Mouse (Mus musculus) limb, embryonic 15.5 days (tissue): ENCODE measurements around the gene Olfr117. TPM values are rescaled to one million over a fixed set of nuclear protein-coding genes. Genes with fewer than 3 reads are reported as not detected.
"Not testable (repeated sequence)": the region's sequence is repeated elsewhere in the genome, so short reads cannot be mapped to it uniquely, and the experiment has no call there.

Experiments
- ATAC-seq: fragments of 200-750 bp; cut with Nextera tagmentation; 2 replicates; pipeline ENCODE4 v1.8.0; 2017; ENCODE audit warnings: low read depth, moderate TSS enrichment; ENCODE audit not compliant: insufficient number of reproducible peaks, low FRiP score, low TSS enrichment
- H3K27ac ChIP-seq: fragments of 300-500 bp; sonication (generic); 2 replicates; pipeline ENCODE4 v1.5.1; 2015; ENCODE audit warnings: moderate library complexity, mild to moderate bottlenecking, inconsistent platforms
- H3K27me3 ChIP-seq: fragments of 300-500 bp; sonication (generic); 2 replicates; pipeline ENCODE4 v1.6.1; 2015; ENCODE audit warnings: inconsistent platforms
- H3K36me3 ChIP-seq: fragments of 300-500 bp; sonication (generic); 2 replicates; pipeline ENCODE4 v1.6.1; 2015; ENCODE audit warnings: inconsistent platforms
- H3K4me1 ChIP-seq: fragments of 300-500 bp; sonication (generic); 2 replicates; pipeline ENCODE4 v1.6.1; 2015; ENCODE audit warnings: inconsistent platforms
- H3K4me2 ChIP-seq: fragments of 300-500 bp; sonication (generic); 2 replicates; pipeline ENCODE4 v1.6.1; 2015; ENCODE audit warnings: mild to moderate bottlenecking, inconsistent platforms
- H3K4me3 ChIP-seq: fragments of 300-500 bp; sonication (generic); 2 replicates; pipeline ENCODE4 v1.5.1; 2015; ENCODE audit warnings: mild to moderate bottlenecking, inconsistent platforms
- H3K9ac ChIP-seq: fragments of 300-500 bp; sonication (generic); 2 replicates; pipeline ENCODE4 v1.6.1; 2015; ENCODE audit warnings: inconsistent platforms
- H3K9me3 ChIP-seq: fragments of 300-500 bp; sonication (generic); 2 replicates; pipeline ENCODE4 v1.6.1; 2016; ENCODE audit warnings: inconsistent platforms
- WGBS: fragments of 180-500 bp; shearing (Covaris S2); methylation state at CpG from one replicate; pipeline ENCODE4 v1.1.7; 2015; 5-methylcytosine and 5-hydroxymethylcytosine counted together
- polyA plus RNA-seq: library from polyadenylated mRNA; unstranded; fragments of >200 nt; fragmentation: Nextera tagmentation; extraction: Ambion mirVana; gene quantifications from 2 replicates; pipeline ENCODE4 v1.2.1, GENCODE M21; 2015

Gene Olfr117
- not detected in 2 replicates for polyA plus RNA-seq

DNA sequence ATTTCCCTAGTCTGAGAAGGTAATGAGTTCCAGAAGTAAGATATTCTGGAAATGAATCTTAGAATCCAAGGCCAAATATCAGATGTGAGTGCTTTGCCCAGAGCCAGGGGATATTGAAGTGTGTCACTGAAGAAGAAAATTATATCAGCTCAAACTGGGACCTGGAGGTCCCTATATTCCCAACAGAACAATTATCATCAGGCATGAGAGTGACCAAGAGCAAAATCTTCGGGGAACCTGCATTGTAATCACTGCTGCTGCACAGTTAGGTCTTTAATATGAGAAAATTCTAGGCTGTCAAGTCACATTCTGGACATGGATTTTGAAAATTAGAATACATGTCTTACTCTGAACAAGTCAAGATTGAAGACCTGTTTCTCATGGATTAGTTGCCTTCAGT is at the start of gene Olfr117:
Gene Olfr117, minus strand, starts transcription at position 101 of the 400 bp plus-strand sequence.
- no peak for ATAC-seq
- Histone ChIP-seq H3K9me3 (no peaks in the 10 kb centered on the region), H3K27ac (no peak within 1 kb of the TSS), H3K4me3 (no peak within 1 kb of the TSS), H3K9ac (no peak within 1 kb of the TSS), H3K4me1 (no peaks in the 10 kb centered on the region), H3K27me3 (no peaks in the 10 kb centered on the region), H3K36me3 (no peaks in the 10 kb centered on the region), H3K4me2 (no peak within 1 kb of the TSS)
- WGBS, result 60% methylated on average over 1 of the region's 1 CpGs

- WGBS, result 65% methylated on average over 1 of the region's 1 CpGs
- not testable (repeated sequence) for H3K27ac ChIP-seq, ATAC-seq, H3K9ac ChIP-seq, H3K4me1 ChIP-seq, H3K9me3 ChIP-seq, H3K4me2 ChIP-seq, H3K36me3 ChIP-seq, H3K27me3 ChIP-seq, H3K4me3 ChIP-seq
These were observed 32.7 kb upstream of the Olfr117 start, which contains the start of gene Olfr119 for GRCm38 (mm10) chr17:37696264-37696663. Gene Olfr119, plus strand, starts transcription at chr17:37696564.

DNA sequence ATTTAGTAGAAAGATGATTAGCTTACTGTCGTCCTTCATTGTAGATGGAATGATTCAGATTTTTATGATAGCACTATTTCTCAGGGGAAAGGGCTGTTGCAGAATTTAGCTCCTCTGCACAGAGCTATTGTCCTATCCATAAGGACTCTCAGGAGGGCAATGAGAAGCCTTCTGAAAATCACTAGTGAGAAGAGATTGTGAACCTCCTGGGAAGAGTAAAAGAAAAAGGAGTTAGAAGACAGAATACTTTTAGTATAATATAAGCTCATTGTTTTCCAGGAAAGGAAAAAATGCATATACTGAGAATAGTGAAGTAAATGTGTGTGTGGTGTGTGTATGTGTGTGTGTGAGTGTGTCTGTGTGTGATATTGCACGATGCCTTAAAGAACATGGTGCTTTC is 3.1 kb upstream of the Olfr117 start, which contains the start of gene Olfr118:
Gene Olfr118, plus strand, starts transcription at position 301 of the 400 bp plus-strand sequence.
- Histone ChIP-seq H3K4me2 (no peak within 1 kb of the TSS), H3K9ac (no peak within 1 kb of the TSS), H3K9me3 (no peaks in the 10 kb centered on the region), H3K27ac (no peak within 1 kb of the TSS), H3K36me3 (no peaks in the 10 kb centered on the region), H3K4me1 (no peaks in the 10 kb centered on the region), H3K27me3 (no peaks in the 10 kb centered on the region), H3K4me3 (no peak within 1 kb of the TSS)
- WGBS, result 73% methylated on average over 2 of the region's 2 CpGs
- no peak for ATAC-seq

DNA sequence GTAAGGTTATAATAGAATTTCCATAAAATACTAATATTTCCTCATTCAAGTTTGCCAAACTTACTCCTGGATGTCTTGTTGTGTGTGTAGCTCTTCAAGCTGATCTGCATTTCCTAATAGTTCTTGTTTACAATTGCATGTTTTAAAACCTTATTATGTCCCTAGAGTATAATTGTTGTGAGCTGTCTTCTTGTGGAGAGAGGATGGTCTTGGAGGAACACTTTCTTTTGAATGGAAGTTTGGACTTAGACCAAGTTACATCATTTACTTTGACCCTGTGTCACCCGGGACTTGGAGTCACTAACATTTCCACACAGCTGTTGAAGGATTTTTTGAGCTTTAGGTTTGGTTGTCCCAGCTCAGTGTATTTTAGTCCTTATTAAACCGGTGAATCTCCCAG is 36.6 kb downstream of the Olfr117 start, which contains the start of the genes Olfr115 and Olfr116:
Gene Olfr115, minus strand, starts transcription at position 101 of the 400 bp plus-strand sequence.
Gene Olfr116, minus strand, starts transcription at position 191 of the 400 bp plus-strand sequence.
- WGBS, result 76% methylated on average over 2 of the region's 2 CpGs
- Histone ChIP-seq H3K4me2 (no peak within 1 kb of the TSS), H3K27me3 (no peaks in the 10 kb centered on the region)

More for the DNA sequence above, 36.6 kb downstream of the Olfr117 start, which contains the start of the genes Olfr115 and Olfr116:
- Histone ChIP-seq H3K36me3 (no peaks in the 10 kb centered on the region), H3K9ac (no peak within 1 kb of the TSS), H3K9me3 (no peaks in the 10 kb centered on the region), H3K27ac (no peak within 1 kb of the TSS), H3K4me1 (no peaks in the 10 kb centered on the region), H3K4me3 (no peak within 1 kb of the TSS)
- ATAC-seq, result no peak

Other genes starting within 250 kb of the Olfr117 start
- not detected in 2 replicates for gene Olfr108, start 218.3 kb downstream of the Olfr117 start, polyA plus RNA-seq
- not detected in 2 replicates for gene Olfr109, start 204.9 kb downstream of the Olfr117 start, polyA plus RNA-seq
- gene H2-M2, start 180.2 kb downstream of the Olfr117 start, polyA plus RNA-seq, result not detected in 2 replicates
- not detected in 2 replicates for gene Olfr110, start 171.3 kb downstream of the Olfr117 start, polyA plus RNA-seq
- gene Olfr111, start 155.8 kb downstream of the Olfr117 start, polyA plus RNA-seq, result not detected in 2 replicates
- gene Olfr112, start 94.3 kb downstream of the Olfr117 start, polyA plus RNA-seq, result not detected in 2 replicates
- not detected in 2 replicates for gene Olfr113, start 86.1 kb downstream of the Olfr117 start, polyA plus RNA-seq
- not detected in 2 replicates for gene Olfr114, start 71.0 kb downstream of the Olfr117 start, polyA plus RNA-seq
- not detected in 2 replicates for gene Olfr115, start 36.7 kb downstream of the Olfr117 start, polyA plus RNA-seq
- not detected in 2 replicates for gene Olfr116, start 36.6 kb downstream of the Olfr117 start, polyA plus RNA-seq
- not detected in 2 replicates for gene Olfr118, start 3.2 kb upstream of the Olfr117 start, polyA plus RNA-seq
- gene Olfr119, start 32.8 kb upstream of the Olfr117 start, polyA plus RNA-seq, result not detected in 2 replicates
- gene Olfr120, start 58.0 kb upstream of the Olfr117 start, polyA plus RNA-seq, result not detected in 2 replicates
- not detected in 2 replicates for gene Olfr121, start 85.1 kb upstream of the Olfr117 start, polyA plus RNA-seq
- not detected in 2 replicates for gene Olfr122, start 104.8 kb upstream of the Olfr117 start, polyA plus RNA-seq
- not detected in 2 replicates for gene Olfr123, start 129.7 kb upstream of the Olfr117 start, polyA plus RNA-seq
- not detected in 2 replicates for gene Olfr124, start 136.1 kb upstream of the Olfr117 start, polyA plus RNA-seq
- gene Olfr125, start 169.2 kb upstream of the Olfr117 start, polyA plus RNA-seq, result not detected in 2 replicates
- gene Olfr126, start 183.7 kb upstream of the Olfr117 start, polyA plus RNA-seq, result not detected in 2 replicates
- gene Olfr127, start 236.7 kb upstream of the Olfr117 start, polyA plus RNA-seq, result not detected in 2 replicates